In genomic region chr1:37543057-37543456, GRCm38 (mm10) we compare ENCODE assay signal across 12 mouse cellular contexts.
"Had no signal": no experiment of that assay in that cellular context is flagged by ENCODE, and none has a peak within 500 bp of the region (broad histone marks: within the 10 kb centered on the region; RNA-seq: fewer than 3 reads in every experiment).

No protein-coding gene starts in this region.

- DNase-seq: left cerebral cortex, postnatal 4 days; liver; liver, embryonic 13.5 days; liver, postnatal 0 days; lung, adult 18-20 months; lung, adult 2 months; lung, embryonic 14.5 days; lung, postnatal 10 days; lung, postnatal 14 days; lung, postnatal 36 days; lung, postnatal 4 days; midbrain, embryonic 14.5 days had no signal
